Mouse (Mus musculus) heart, postnatal 0 days (tissue): ENCODE data around the gene Trim63.

Experiments
- CTCF ChIP-seq: IDR thresholded peaks from 2 replicates; pipeline ENCODE4 v1.5.1; 2016; ENCODE audit warnings: antibody characterized with exemption, control low read depth, low read depth
- EP300 ChIP-seq: IDR thresholded peaks from 2 replicates; pipeline ENCODE4 v1.6.1; 2016; ENCODE audit warnings: antibody characterized with exemption, low read depth

DNA sequence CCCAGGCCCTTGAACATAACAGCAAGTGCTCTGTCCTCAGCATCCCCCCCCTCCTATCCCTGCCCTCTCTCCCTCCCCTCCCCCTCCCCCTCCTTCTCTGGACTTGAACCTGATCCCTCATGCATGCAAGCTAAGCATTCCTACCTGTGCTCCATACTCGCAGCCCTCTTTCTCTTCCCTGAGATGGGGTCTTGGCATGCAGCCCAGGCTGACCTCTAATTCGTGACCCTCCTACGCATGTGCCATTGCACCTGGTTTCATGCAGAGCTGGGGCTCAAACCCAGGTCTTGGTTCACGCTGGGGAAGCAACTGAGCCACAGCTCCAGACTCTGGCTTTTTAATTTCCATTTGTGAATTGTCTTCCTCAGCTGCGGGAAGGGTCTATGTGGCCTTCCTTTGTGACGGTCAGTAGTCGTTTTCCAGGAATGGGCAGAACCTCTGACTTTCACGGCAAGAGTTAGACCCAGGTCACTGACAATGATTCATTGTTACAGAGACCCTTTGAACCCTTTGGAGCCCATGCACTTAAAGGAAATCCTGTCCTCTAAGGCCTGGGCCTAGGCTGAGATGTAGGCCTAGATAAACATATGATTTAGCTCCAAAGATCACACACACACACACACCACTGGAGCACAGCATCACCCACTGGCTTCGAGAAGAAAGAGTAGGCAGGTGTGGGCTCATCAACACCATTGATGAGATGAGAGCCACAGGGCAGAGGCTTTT lies 48.9 kb upstream of the Trim63 start:
- TF ChIP-seq CTCF (no peak), EP300 (no peak)
